Mouse (Mus musculus) heart, embryonic 12.5 days (tissue): ENCODE results near the gene Ttll13. TPM values are rescaled to one million over a fixed set of nuclear protein-coding genes. Genes with fewer than 3 reads are reported as not detected.

Source experiments
- ATAC-seq: fragments of 200-750 bp; cut with Nextera tagmentation; 2 replicates; pipeline ENCODE4 v1.8.0; 2017; ENCODE audit warnings: moderate TSS enrichment, moderate library complexity; ENCODE audit not compliant: insufficient number of reproducible peaks, low FRiP score
- H3K27ac ChIP-seq: fragments of 300-500 bp; sonication (generic); 2 replicates; pipeline ENCODE4 v1.5.1; 2016; ENCODE audit warnings: mild to moderate bottlenecking, moderate library complexity; ENCODE audit not compliant: poor library complexity, severe bottlenecking
- H3K27me3 ChIP-seq: fragments of 300-500 bp; sonication (generic); replicated peaks from 2 replicates; pipeline ENCODE4 v1.6.1; 2016; ENCODE audit warnings: mild to moderate bottlenecking, moderate library complexity
- H3K36me3 ChIP-seq: fragments of 300-500 bp; sonication (generic); 2 replicates; pipeline ENCODE4 v1.6.1; 2016; ENCODE audit warnings: mild to moderate bottlenecking, moderate library complexity
- H3K4me1 ChIP-seq: fragments of 300-500 bp; sonication (generic); replicated peaks from 2 replicates; pipeline ENCODE4 v1.6.1; 2016; ENCODE audit warnings: mild to moderate bottlenecking
- H3K4me2 ChIP-seq: fragments of 300-500 bp; sonication (generic); 2 replicates; pipeline ENCODE4 v1.6.1; 2016; ENCODE audit warnings: mild to moderate bottlenecking, moderate library complexity
- H3K4me3 ChIP-seq: fragments of 300-500 bp; sonication (generic); 2 replicates; pipeline ENCODE4 v1.5.1; 2016; ENCODE audit warnings: mild to moderate bottlenecking
- H3K9ac ChIP-seq: fragments of 300-500 bp; sonication (generic); 2 replicates; pipeline ENCODE4 v1.6.1; 2016; ENCODE audit warnings: mild to moderate bottlenecking, moderate library complexity
- H3K9me3 ChIP-seq: fragments of 300-500 bp; sonication (generic); replicated peaks from 2 replicates; pipeline ENCODE4 v1.6.1; 2016; ENCODE audit warnings: mild to moderate bottlenecking, moderate library complexity
- WGBS: fragments of 180-500 bp; shearing (Covaris S2); methylation state at CpG from one replicate; pipeline ENCODE4 v1.1.7; 2016; 5-methylcytosine and 5-hydroxymethylcytosine counted together
- polyA plus RNA-seq: library from polyadenylated mRNA; unstranded; fragments of >200 nt; fragmentation: Nextera tagmentation; extraction: Ambion mirVana; gene quantifications from 2 replicates; pipeline ENCODE4 v1.2.1, GENCODE M21; 2016

Gene Ttll13
- polyA plus RNA-seq, 1 experiment from 2014 or later = 0.26 TPM

DNA sequence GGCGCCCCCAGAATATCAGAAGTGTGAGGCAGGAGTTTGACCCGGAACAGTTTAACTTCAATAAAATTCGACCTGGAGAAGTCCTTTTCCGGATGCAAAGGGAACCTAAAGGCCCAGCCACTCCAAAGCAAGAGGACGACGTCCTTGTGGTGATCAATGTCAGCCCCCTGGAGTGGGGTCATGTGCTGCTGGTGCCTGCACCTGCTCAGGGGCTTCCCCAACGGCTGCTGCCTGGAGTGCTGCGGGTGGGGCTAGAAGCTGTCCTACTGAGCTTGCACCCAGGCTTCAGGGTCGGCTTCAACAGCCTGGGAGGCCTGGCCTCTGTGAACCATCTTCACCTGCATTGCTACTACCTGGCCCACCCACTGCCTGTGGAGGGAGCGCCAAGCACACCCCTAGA, 7.6 kb upstream of the Ttll13 start:
- 88% methylated on average over 10 of the region's 10 CpGs for WGBS
- H3K9ac ChIP-seq = no peak overlapping the region
- no peaks in the 10 kb centered on the region for H3K9me3 ChIP-seq
- H3K36me3 ChIP-seq = peaks cover 26% of the 10 kb centered on the region
- ATAC-seq = no peak
- H3K4me3 ChIP-seq = no peak overlapping the region
- no peaks in the 10 kb centered on the region for H3K27me3 ChIP-seq
- H3K4me1 ChIP-seq = peaks cover 5% of the 10 kb centered on the region
- no peak overlapping the region for H3K27ac ChIP-seq
- no peak overlapping the region for H3K4me2 ChIP-seq

DNA sequence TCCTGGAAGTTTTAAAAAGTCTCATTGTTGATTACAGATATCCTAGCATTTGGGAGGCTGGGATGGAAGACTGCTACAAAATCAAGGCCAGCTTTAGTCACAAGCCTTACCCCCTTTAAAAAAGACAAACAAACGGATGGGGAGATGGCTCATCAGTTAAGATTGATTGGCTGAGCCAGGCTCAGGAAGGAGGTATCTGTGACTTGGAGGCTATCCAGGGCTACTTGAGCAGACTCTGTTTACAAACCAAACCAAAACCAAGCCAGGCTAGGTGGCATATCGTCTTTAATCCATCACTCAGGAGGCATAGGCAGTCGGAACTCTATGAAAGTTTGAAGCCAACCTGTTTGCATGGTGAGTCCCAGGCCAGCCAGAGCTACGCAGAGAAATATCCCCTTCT, 4.5 kb upstream of the Ttll13 start:
- Histone ChIP-seq H3K9me3 (no peaks in the 10 kb centered on the region), H3K4me3 (no peak overlapping the region), H3K4me1 (no peaks in the 10 kb centered on the region), H3K27ac (no peak overlapping the region), H3K4me2 (no peak overlapping the region), H3K9ac (no peak overlapping the region), H3K36me3 (peaks cover 26% of the 10 kb centered on the region), H3K27me3 (no peaks in the 10 kb centered on the region)
- 81% methylated on average over 4 of the region's 4 CpGs for WGBS
- no peak for ATAC-seq

DNA sequence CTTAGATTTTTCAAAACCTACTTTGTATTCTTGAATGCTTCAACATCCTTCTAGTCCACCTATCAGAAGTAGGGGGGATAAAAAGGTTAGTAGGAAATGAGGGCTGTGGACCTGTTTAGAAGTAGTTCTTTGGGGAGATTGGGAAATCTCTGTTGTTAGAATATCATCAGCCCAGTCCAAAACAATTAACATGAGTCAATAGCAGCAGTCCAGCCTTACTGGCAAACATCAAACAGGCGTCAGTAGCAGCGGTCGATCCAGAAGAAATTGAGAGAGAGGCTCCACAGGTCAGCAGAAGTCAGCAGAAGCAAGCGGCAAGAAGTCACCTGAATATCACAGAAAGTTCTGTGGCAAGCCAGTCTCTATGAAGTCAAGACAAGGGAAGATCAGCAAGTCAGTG, 1.3 kb upstream of the Ttll13 start:
- Histone ChIP-seq H3K4me2 (no peak overlapping the region), H3K9me3 (no peaks in the 10 kb centered on the region), H3K4me3 (no peak overlapping the region), H3K9ac (no peak overlapping the region), H3K27me3 (no peaks in the 10 kb centered on the region), H3K27ac (no peak overlapping the region), H3K4me1 (peaks cover 5% of the 10 kb centered on the region; the same call in 1 of the 2 replicates), H3K36me3 (peaks cover 10% of the 10 kb centered on the region)
- WGBS = 86% methylated on average over 4 of the region's 4 CpGs
- no peak for ATAC-seq

DNA sequence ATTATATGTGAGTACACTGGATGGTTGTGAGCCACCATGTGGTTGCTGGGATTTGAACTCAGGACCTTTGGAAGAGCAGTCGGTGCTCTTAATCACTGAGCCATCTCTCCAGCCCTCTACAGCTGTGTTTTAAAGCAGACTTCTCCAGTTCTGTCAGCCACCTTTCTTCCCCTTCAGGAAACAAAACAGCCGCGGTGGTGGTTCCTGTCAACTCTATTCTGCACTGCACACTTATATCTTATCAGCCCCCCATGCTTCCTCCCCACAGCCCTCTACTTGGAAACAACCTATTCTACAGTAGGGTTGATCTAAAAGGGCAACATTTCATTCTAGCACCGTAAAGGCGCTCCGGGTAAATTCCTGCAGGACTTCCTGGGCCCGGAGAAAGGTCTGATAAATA, 683 bp downstream of the Ttll13 start:
- H3K27ac ChIP-seq = peak overlapping the region; percentile 84
- H3K4me2 ChIP-seq = peak overlapping the region; percentile 76
- 21% methylated on average over 7 of the region's 7 CpGs for WGBS
- no peak overlapping the region for H3K9ac ChIP-seq
- H3K4me1 ChIP-seq = peaks cover 5% of the 10 kb centered on the region; the same call in 1 of the 2 replicates
- H3K4me3 ChIP-seq = peak overlapping the region; percentile 70
- H3K27me3 ChIP-seq = no peaks in the 10 kb centered on the region
- H3K36me3 ChIP-seq = no peaks in the 10 kb centered on the region
- H3K9me3 ChIP-seq = no peaks in the 10 kb centered on the region
- 0 out of 2 replicates have a peak, but pooled peaks have one; percentile 20 for ATAC-seq

DNA sequence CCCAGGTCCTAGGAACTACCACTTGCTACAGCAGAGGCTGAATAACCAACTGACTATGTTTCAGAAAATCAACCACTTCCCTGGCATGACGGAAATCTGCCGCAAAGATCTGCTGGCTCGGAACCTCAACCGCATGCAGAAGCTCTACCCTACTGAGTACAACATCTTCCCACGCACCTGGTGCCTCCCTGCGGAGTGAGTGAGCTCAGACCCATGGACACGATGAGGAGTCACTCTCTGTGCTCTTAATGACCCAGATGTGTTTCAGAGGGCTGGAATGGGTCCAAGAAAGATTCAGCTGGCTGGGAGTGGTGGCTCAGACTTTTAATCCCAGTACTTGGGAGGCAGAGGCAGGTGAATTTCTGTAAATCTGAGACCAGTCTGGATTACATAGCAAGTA, 6.3 kb downstream of the Ttll13 start:
- H3K9me3 ChIP-seq = no peaks in the 10 kb centered on the region
- H3K4me3 ChIP-seq = no peak overlapping the region
- 76% methylated on average over 7 of the region's 7 CpGs for WGBS
- H3K27me3 ChIP-seq = peaks cover 19% of the 10 kb centered on the region; the same call in 1 of the 2 replicates
- no peaks in the 10 kb centered on the region for H3K36me3 ChIP-seq
- H3K27ac ChIP-seq = no peak overlapping the region
- no peaks in the 10 kb centered on the region for H3K4me1 ChIP-seq
- no peak overlapping the region for H3K4me2 ChIP-seq
- no peak overlapping the region for H3K9ac ChIP-seq
- ATAC-seq = no peak

DNA sequence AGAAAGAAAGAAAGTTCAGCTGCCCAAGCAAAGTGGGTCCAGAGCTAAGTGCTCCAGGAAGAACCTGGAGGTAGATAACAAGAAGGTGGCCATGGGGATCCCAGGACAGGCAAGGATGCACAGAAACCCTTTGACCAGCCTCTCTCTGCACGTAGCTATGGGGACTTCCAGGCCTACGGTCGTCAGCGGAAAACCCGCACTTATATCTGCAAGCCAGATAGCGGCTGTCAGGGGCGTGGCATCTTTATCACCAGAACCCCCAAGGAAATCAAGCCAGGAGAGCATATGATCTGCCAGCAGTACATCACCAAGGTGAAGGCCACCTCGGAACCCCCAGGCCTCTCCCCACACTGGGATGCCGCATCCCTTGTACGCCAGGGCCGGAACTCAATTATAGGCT, 6.7 kb downstream of the Ttll13 start:
- ATAC-seq = no peak
- Histone ChIP-seq H3K36me3 (no peaks in the 10 kb centered on the region), H3K27me3 (peaks cover 22% of the 10 kb centered on the region; the same call in 1 of the 2 replicates), H3K27ac (no peak overlapping the region), H3K4me1 (no peaks in the 10 kb centered on the region), H3K9me3 (no peaks in the 10 kb centered on the region), H3K9ac (no peak overlapping the region), H3K4me3 (no peak overlapping the region), H3K4me2 (no peak overlapping the region)
- WGBS = 63% methylated on average over 11 of the region's 11 CpGs

DNA sequence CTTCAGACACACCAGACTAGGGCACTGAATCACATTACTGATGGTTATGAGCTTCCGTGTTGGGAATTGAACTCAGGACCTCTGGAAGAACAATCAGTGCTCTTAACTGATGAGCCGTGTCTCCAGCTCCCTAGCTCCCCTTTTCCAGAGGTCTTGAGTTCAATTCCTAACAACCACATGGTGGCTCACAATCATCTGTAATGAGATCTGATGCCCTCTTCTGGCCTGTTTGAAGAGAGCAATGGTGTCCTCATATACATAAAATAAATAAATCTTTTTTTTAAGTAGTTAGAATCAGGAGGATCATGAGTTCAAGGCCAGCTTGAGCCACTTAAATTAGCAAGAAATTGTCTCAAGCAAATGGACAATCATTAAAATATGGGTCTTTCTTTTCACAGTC, 9.8 kb downstream of the Ttll13 start:
- no peak overlapping the region for H3K4me3 ChIP-seq
- no peak overlapping the region for H3K9ac ChIP-seq
- no peak overlapping the region for H3K27ac ChIP-seq
- H3K4me2 ChIP-seq = no peak overlapping the region
- no peak for ATAC-seq
- H3K4me1 ChIP-seq = no peaks in the 10 kb centered on the region
- 60% methylated on average over 2 of the region's 2 CpGs for WGBS
- peaks cover 45% of the 10 kb centered on the region for H3K27me3 ChIP-seq
- no peaks in the 10 kb centered on the region for H3K9me3 ChIP-seq
- H3K36me3 ChIP-seq = no peaks in the 10 kb centered on the region

DNA sequence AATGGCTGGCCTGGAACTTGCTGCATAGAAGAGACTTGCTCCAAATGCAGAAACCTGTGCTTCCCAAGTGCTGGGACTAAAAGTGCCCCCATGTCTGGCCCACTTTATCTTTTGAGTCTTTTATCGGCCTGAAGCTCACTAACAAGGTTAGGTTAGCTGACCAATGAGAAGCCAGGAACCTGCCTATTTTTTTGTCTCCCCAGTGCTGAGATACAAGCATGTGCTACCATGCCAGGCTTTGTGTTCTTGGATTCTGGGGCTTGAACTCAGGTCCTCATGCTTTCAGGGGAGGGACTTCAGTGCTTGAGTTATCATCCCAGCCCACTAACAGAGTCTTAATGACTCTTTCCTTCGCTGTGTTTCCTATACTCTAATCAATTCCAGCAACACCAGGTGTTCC, 11.5 kb downstream of the Ttll13 start:
- Histone ChIP-seq H3K4me2 (no peak overlapping the region), H3K9me3 (no peaks in the 10 kb centered on the region), H3K36me3 (no peaks in the 10 kb centered on the region), H3K9ac (no peak overlapping the region), H3K4me3 (no peak overlapping the region), H3K27me3 (peaks cover 45% of the 10 kb centered on the region), H3K4me1 (peaks cover 8% of the 10 kb centered on the region), H3K27ac (no peak overlapping the region)
- no peak for ATAC-seq
- WGBS = 51% methylated on average over 2 of the region's 2 CpGs

DNA sequence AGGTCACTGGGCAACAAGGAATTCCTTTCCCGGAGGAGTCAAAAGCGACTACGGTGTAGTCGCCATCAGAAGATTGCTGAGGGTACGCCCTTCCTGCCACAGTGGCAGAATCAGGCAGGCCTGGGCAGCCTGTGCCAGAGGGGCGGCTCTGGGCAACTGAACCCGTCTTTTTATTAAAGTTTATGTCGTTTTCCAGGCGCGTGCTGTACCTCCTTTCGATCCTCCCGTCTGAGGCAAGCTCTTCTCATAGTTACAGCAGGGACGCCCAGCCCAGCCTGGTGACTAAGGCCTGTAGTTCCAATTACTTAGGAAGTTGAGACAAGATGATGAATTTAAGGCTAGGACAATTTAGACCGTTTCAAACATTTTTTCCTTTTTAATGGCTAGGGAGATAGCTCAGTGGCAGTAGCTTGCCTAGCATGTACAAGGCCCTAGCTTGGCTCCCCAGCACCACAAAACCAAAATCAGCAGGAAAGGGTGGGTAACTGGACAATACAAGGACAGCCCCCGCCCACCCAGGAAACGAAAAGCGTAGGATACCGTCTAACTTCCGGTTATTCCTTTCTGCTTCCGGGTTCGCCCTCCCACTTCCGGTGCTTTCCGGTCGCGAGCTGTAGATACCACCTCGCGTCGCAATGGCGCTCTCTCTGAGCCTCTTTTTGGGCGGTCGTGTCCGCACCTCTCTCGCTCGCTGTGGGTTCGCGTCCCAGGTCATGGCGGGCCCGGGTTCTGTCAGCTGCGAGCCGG, 14.6 kb downstream of the Ttll13 start, which contains the start of gene Ngrn:
Gene Ngrn, plus strand, starts transcription at position 591 of the 747 bp plus-strand sequence.
- Histone ChIP-seq H3K4me2 (peak within 1 kb of the TSS; percentile 91), H3K27me3 (peaks cover 36% of the 10 kb centered on the region), H3K9me3 (no peaks in the 10 kb centered on the region), H3K9ac (peak within 1 kb of the TSS; percentile 80), H3K4me3 (peak within 1 kb of the TSS; percentile 65), H3K36me3 (peaks cover 18% of the 10 kb centered on the region), H3K27ac (peak within 1 kb of the TSS; percentile 56), H3K4me1 (peaks cover 8% of the 10 kb centered on the region)
- peak; percentile 89 for ATAC-seq
- 25% methylated on average over 40 of the region's 40 CpGs for WGBS

DNA sequence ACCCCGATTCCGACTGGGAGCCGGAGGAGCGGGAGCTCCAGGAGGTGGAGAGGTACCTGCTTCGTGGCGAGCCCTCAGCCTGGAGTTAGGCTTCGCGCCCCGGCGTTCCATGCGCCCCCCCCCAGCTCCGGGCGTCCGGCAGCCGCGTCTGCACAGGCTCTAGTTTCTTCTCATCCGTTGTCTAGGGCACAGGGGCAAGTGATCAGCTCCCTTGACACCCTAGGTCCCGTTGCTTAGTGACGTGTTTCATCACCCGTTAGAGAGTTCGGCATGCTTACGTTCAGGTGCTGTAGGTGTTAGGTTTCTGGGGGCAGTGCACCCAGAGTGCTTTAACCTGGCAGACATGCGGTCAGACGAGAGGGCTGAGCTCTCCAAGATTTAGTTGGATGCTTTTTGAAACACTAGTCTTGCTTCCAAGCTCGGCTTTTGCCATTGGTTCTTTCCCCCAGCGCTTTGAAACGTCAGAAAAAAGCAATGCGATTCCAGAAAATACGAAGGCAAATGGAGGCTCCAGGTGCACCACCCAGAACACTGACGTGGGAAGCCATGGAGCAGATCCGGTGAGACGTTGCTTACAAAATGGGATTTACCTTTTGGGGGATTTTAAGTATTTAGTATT, 15.3 kb downstream of the Ttll13 start:
- H3K36me3 ChIP-seq = peaks cover 24% of the 10 kb centered on the region
- peak overlapping the region; percentile 56 for H3K27ac ChIP-seq
- WGBS = 1% methylated on average over 32 of the region's 32 CpGs
- peak overlapping the region; percentile 91 for H3K4me2 ChIP-seq
- H3K27me3 ChIP-seq = peaks cover 35% of the 10 kb centered on the region
- peak overlapping the region; percentile 80 for H3K9ac ChIP-seq
- peak overlapping the region; percentile 65 for H3K4me3 ChIP-seq
- peak; percentile 62 for ATAC-seq
- peaks cover 8% of the 10 kb centered on the region for H3K4me1 ChIP-seq
- H3K9me3 ChIP-seq = no peaks in the 10 kb centered on the region

DNA sequence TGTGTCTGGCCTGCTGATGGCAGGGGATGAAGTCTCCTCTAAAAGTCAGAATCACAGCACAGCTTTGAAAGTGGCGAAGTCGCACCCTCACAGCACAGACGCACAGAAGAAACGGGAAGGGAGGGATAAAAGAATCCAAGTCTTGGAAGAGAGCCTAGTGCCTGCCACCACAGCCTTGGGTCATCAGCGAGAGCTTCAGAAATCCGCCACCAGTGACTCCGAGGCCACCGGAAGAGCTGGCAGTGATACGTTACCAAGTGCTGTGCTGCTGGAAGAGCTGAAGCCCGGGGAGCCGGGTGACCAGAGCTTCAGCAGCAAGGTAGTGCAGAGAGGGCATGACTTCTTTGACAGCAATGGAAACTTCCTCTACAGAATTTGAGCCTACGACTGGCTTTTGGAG, 18.4 kb downstream of the Ttll13 start:
- 92% methylated on average over 12 of the region's 12 CpGs for WGBS
- no peak overlapping the region for H3K4me3 ChIP-seq
- H3K9me3 ChIP-seq = no peaks in the 10 kb centered on the region
- H3K27ac ChIP-seq = no peak overlapping the region
- peaks cover 6% of the 10 kb centered on the region for H3K27me3 ChIP-seq
- H3K36me3 ChIP-seq = peaks cover 31% of the 10 kb centered on the region
- ATAC-seq = no peak
- no peak overlapping the region for H3K9ac ChIP-seq
- H3K4me2 ChIP-seq = no peak overlapping the region
- H3K4me1 ChIP-seq = peaks cover 15% of the 10 kb centered on the region
